Mouse (Mus musculus) small intestine, adult 2 months (tissue): ENCODE results near the gene Anxa5.

ENCODE experiments used
- CTCF ChIP-seq: fragments of 200-500 bp; IDR thresholded peaks from 2 replicates; pipeline ENCODE4 v1.5.1; 2012; ENCODE audit warnings: low read depth, mild to moderate bottlenecking, control low read depth, inconsistent platforms, low read length, moderate library complexity, mixed read lengths; ENCODE audit not compliant: insufficient replicate concordance, insufficient read length; ENCODE audit errors: extremely low read depth
- POLR2A ChIP-seq: fragments of 200-500 bp; IDR thresholded peaks from 2 replicates; pipeline ENCODE4 v1.6.1; 2012; ENCODE audit warnings: low read depth, mild to moderate bottlenecking, control low read depth, inconsistent platforms, low read length, moderate library complexity

DNA sequence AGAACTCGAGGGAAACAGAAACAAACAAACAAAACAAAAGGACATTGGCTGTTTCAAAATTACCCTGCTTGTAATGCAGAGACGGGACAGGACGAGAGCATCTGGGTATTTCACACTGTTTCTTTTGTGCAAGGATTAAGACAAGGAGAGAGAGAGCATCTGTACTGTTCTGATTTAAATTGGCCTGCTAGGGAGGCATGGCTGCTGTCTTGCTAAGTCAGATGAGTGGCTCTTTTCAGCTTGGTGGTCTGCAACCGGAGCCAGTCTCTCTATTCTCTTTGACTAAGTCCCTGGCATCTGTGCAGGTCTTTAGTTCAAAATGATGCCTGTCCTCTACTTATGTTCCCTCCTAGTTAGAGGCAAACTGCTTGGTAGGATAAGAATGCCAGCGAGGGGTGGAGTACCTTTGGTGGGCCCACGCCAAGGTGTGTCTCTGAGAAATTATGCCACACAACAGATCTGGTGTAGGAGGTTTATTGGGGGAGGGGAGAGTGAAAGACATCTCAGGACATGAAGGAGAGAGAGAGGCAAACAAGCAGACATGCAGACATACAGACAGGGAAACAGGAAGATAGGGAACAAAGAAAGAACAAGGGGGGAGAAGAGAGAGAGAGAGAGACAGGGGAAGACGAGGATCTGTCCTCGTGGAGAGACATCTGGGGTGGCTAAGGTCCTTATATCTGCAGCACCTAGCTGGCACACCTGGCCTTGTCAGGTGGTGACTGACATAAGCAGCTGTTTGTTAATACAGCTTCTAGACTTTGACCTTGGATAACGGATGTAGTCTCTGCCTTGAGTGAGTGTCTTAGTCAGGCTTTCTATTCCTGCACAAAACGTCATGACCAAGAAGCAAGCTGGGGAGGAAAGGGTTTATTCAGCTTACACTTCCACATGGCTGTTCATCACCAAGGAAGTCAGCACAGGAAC lies 30.4 kb upstream of the Anxa5 start:
- no peak for TF ChIP-seq CTCF
- no peak for TF ChIP-seq POLR2A
